Mouse (Mus musculus) myocyte (in vitro differentiated cells): Measurements from ENCODE around the gene Olfr247. TPM values are rescaled to one million over a fixed set of nuclear protein-coding genes. Genes with fewer than 3 reads are reported as not detected.

Experiments
- H3K27me3 ChIP-seq: one replicate; pipeline ENCODE4 v1.6.1; 2011; ENCODE audit not compliant: control insufficient read depth, insufficient read depth, insufficient read length
- H3K36me3 ChIP-seq: one replicate; pipeline ENCODE4 v1.6.1; 2011; ENCODE audit not compliant: control insufficient read depth, insufficient read depth
- H3K4me2 ChIP-seq: one replicate; pipeline ENCODE4 v1.6.1; 2011; ENCODE audit warnings: low read depth, control low read depth
- H3K4me3 ChIP-seq: one replicate; pipeline ENCODE4 v1.5.1; 2011; ENCODE audit warnings: mild to moderate bottlenecking, control low read depth, moderate library complexity
- H3K79me2 ChIP-seq: one replicate; pipeline ENCODE4 v1.6.1; 2011; ENCODE audit not compliant: control insufficient read depth, insufficient read depth
- H3ac ChIP-seq: one replicate; pipeline ENCODE4 v1.6.1; 2011; ENCODE audit not compliant: control insufficient read depth, insufficient read length
- CEBPB ChIP-seq: IDR thresholded peaks from 2 replicates; pipeline ENCODE4 v1.6.1; 2011; ENCODE audit warnings: mild to moderate bottlenecking, moderate library complexity; ENCODE audit not compliant: poor library complexity, insufficient read depth, severe bottlenecking
- E2F4 ChIP-seq: IDR thresholded peaks from one replicate; pipeline ENCODE4 v1.6.1; 2011; ENCODE audit warnings: mild to moderate bottlenecking, control low read depth, moderate library complexity; ENCODE audit not compliant: insufficient read depth
- MAX ChIP-seq: IDR thresholded peaks from one replicate; pipeline ENCODE4 v1.6.1; 2011; ENCODE audit warnings: low read depth, mild to moderate bottlenecking, control low read depth
- MYOD1 ChIP-seq, 3 experiments: IDR thresholded peaks; one replicate each; pipeline ENCODE4 v1.6.1; 2011; ENCODE audit warnings: control low read depth in 2 of 3, low read depth in 2 of 3, mild to moderate bottlenecking in 2 of 3, moderate library complexity in 1 of 3; ENCODE audit not compliant: insufficient read length in 2 of 3, control insufficient read depth in 1 of 3
- MYOG ChIP-seq, 3 experiments: IDR thresholded peaks; one replicate each; pipeline ENCODE4 v1.6.1; 2011; ENCODE audit warnings: control low read depth in 2 of 3, low read depth in 2 of 3, mild to moderate bottlenecking in 2 of 3; ENCODE audit not compliant: insufficient read length in 2 of 3, control insufficient read depth in 1 of 3, insufficient read depth in 1 of 3
- POLR2A ChIP-seq: IDR thresholded peaks from one replicate; pipeline ENCODE4 v1.6.1; 2011; ENCODE audit warnings: low read depth, mild to moderate bottlenecking, control low read depth, moderate library complexity; ENCODE audit not compliant: insufficient read length
- POLR2AphosphoS2 ChIP-seq: IDR thresholded peaks from one replicate; pipeline ENCODE4 v1.6.1; 2011; ENCODE audit warnings: low read depth, control low read depth; ENCODE audit not compliant: insufficient read length
- REST ChIP-seq: IDR thresholded peaks from one replicate; pipeline ENCODE4 v1.6.1; 2011; ENCODE audit warnings: mild to moderate bottlenecking, control low read depth, moderate library complexity; ENCODE audit not compliant: insufficient read depth, insufficient read length
- SRF ChIP-seq: IDR thresholded peaks from one replicate; pipeline ENCODE4 v1.6.1; 2011; ENCODE audit warnings: low read depth; ENCODE audit not compliant: control insufficient read depth, insufficient read length
- TCF12 ChIP-seq: IDR thresholded peaks from one replicate; pipeline ENCODE4 v1.6.1; 2011; ENCODE audit warnings: mild to moderate bottlenecking, control low read depth; ENCODE audit not compliant: poor library complexity, insufficient read depth, severe bottlenecking
- TCF3 ChIP-seq: IDR thresholded peaks from one replicate; pipeline ENCODE4 v1.6.1; 2011; ENCODE audit warnings: low read depth, control low read depth; ENCODE audit not compliant: insufficient read length
- USF1 ChIP-seq: IDR thresholded peaks from one replicate; pipeline ENCODE4 v1.6.1; 2011; ENCODE audit warnings: low read depth, mild to moderate bottlenecking, control low read depth, moderate library complexity
- polyA plus RNA-seq: library from polyadenylated mRNA; unstranded; fragments of >200 nt; fragmentation: generic; extraction: Trizol; gene quantifications from one replicate; pipeline ENCODE4 v1.2.1, GENCODE M21; 2012; ENCODE audit warnings: missing spikeins

Gene Olfr247
- polyA plus RNA-seq, 1 experiment, result not detected

GRCm38 (mm10) chr10:129949000-129949399 is 26.9 kb downstream of the Olfr247 start, which contains the start of gene Olfr818:
TSS of gene Olfr818 (minus strand) at chr10:129949100.
- H3K27me3 ChIP-seq, result no peaks in the 10 kb centered on the region
- H3ac ChIP-seq, result no peak within 1 kb of the TSS
- no peaks in the 10 kb centered on the region for H3K79me2 ChIP-seq
- no peak within 1 kb of the TSS for H3K4me2 ChIP-seq
- TF ChIP-seq SRF (no peak), TCF3 (no peak), E2F4 (no peak), POLR2AphosphoS2 (no peak), TCF12 (no peak), MYOD1 (IDR thresholded peaks at IDR 0.05; ENCODE audit: control insufficient read depth in 1 of 3, insufficient read length in 2 of 3, low read depth in 2 of 3) (no peak), USF1 (no peak), MYOG (IDR thresholded peaks at IDR 0.05; ENCODE audit: control insufficient read depth in 1 of 3, insufficient read depth in 1 of 3, insufficient read length in 2 of 3, low read depth in 2 of 3) (no peak), CEBPB (no peak), MAX (no peak), POLR2A (no peak), REST (no peak)
- H3K4me3 ChIP-seq, result no peak within 1 kb of the TSS
- H3K36me3 ChIP-seq, result no peaks in the 10 kb centered on the region

Other genes starting within 250 kb of the Olfr247 start
- gene Olfr805, start 246.8 kb downstream of the Olfr247 start, polyA plus RNA-seq, result 0.08 TPM
- not detected for gene Olfr806, start 234.2 kb downstream of the Olfr247 start, polyA plus RNA-seq
- not detected for gene Olfr807, start 218.3 kb downstream of the Olfr247 start, polyA plus RNA-seq
- not detected for gene Olfr808, start 210.7 kb downstream of the Olfr247 start, polyA plus RNA-seq
- not detected for gene Olfr809, start 201.5 kb downstream of the Olfr247 start, polyA plus RNA-seq
- gene Olfr810, start 181.2 kb downstream of the Olfr247 start, polyA plus RNA-seq, result 0.04 TPM
- not detected for gene Olfr811, start 171.7 kb downstream of the Olfr247 start, polyA plus RNA-seq
- gene Olfr812, start 130.0 kb downstream of the Olfr247 start, polyA plus RNA-seq, result not detected
- not detected for gene Olfr813, start 120.8 kb downstream of the Olfr247 start, polyA plus RNA-seq
- not detected for gene Olfr814, start 96.3 kb downstream of the Olfr247 start, polyA plus RNA-seq
- not detected for gene Olfr815, start 70.3 kb downstream of the Olfr247 start, polyA plus RNA-seq
- gene Olfr816, start 60.5 kb downstream of the Olfr247 start, polyA plus RNA-seq, result not detected
- not detected for gene Olfr818, start 27.0 kb downstream of the Olfr247 start, polyA plus RNA-seq
- gene Olfr819, start 8.9 kb downstream of the Olfr247 start, polyA plus RNA-seq, result not detected
- not detected for gene Gm10310, start 8.9 kb upstream of the Olfr247 start, polyA plus RNA-seq
- gene Olfr820, start 36.5 kb upstream of the Olfr247 start, polyA plus RNA-seq, result not detected
- gene Olfr821, start 54.2 kb upstream of the Olfr247 start, polyA plus RNA-seq, result not detected
- not detected for gene Olfr822, start 95.1 kb upstream of the Olfr247 start, polyA plus RNA-seq
- gene Olfr823, start 139.2 kb upstream of the Olfr247 start, polyA plus RNA-seq, result not detected
- gene Olfr824, start 153.9 kb upstream of the Olfr247 start, polyA plus RNA-seq, result not detected
- gene Olfr825, start 190.6 kb upstream of the Olfr247 start, polyA plus RNA-seq, result not detected
- gene Olfr826, start 208.0 kb upstream of the Olfr247 start, polyA plus RNA-seq, result not detected
- gene Olfr827, start 238.3 kb upstream of the Olfr247 start, polyA plus RNA-seq, result not detected